Comparison of ENCODE assay signal across 7 mouse cellular contexts in the genomic region with DNA sequence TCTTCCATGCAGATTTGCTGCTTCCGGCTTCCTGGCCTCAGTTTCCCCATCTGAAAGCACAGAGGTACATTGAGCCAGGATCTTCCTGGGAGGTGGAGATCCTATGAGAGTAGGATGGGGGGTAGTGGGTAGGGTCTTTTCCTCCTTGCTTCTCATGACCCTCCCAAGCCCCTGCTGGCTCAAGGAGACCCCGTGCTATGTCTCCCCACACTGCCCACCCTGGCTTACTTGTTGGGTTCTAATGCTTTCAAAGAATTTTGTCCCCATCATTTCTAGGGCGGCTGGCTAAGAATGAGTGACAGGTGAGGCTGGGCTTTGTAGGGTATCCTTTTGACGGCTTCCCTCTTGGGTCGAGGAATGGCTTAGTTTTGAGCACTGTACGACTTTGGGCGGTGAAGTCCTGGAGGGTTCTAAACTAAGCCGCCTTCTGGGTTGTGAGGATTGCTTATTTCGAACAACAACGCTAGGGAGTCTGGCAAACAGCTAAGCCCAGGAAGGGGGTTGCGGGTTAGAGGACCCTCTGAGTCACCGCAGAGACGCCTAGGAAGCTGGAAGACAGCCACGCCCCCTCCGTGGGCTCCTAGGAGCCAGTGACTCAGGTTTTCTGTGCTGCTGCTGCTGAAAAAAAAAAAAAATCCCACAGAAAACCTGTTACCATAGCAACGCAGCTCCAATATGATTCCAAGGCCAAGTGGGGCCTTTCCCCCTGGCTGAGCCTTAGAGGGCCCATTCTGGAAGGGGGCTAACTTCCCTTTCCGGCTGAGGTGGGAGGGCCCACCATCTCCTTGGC. TPM values are rescaled to one million over a fixed set of nuclear protein-coding genes. Genes with fewer than 3 reads are reported as not detected.
A peak's percentile ranks its signal among the peaks of the same experiment; 100 is the strongest.
DNase-seq lines count a peak whose midpoint lies in the region; ATAC-seq and TF ChIP-seq lines count a peak whose summit lies in the region.

No protein-coding gene starts in this region.

- TF ChIP-seq EP300 in heart, postnatal 0 days (IDR thresholded peaks at IDR 0.05; ENCODE audit: low read depth) = no peak

- peak overlapping the region; percentile 68 for H3K4me3 ChIP-seq in heart, postnatal 0 days (ENCODE audit: low read depth, low read length)
- H3K4me3 ChIP-seq in limb, embryonic 11.5 days (ENCODE audit: low read depth, low read length) = peak overlapping the region; percentile 100

- DNase-seq in lung, postnatal 10 days = peak; percentile 34
- no peak for DNase-seq in lung, postnatal 36 days
- peak; percentile 67 for DNase-seq in c-Kit-positive CD71-negative TER-119-negative erythroid progenitor cells, embryonic 14.5 days (ENCODE audit: low read depth)
- DNase-seq in heart, postnatal 0 days (ENCODE audit: low spot score) = peak; percentile 42
- peak; percentile 40 for DNase-seq in limb, embryonic 11.5 days (ENCODE audit: low spot score)
- peak; percentile 80 to 87 for DNase-seq in right cerebral cortex, postnatal 10 days (ENCODE audit: low spot score in 2 of 2)
- DNase-seq in spleen, postnatal 14 days (ENCODE audit: low spot score in 2 of 2) = no peak

- H3K9ac ChIP-seq in heart, postnatal 0 days (replicated peaks; ENCODE audit: low read depth, low read length) = no peak overlapping the region
- H3K9ac ChIP-seq in limb, embryonic 11.5 days (ENCODE audit: low read length) = peak overlapping the region; percentile 24; the same call in 1 of the 2 replicates

- TF ChIP-seq CTCF in heart, postnatal 0 days (IDR thresholded peaks at IDR 0.05; ENCODE audit: low read depth) = no peak

- H3K4me2 ChIP-seq in heart, postnatal 0 days (ENCODE audit: low read depth, low read length) = peak overlapping the region; percentile 65
- peak overlapping the region; percentile 96 for H3K4me2 ChIP-seq in limb, embryonic 11.5 days (ENCODE audit: low read depth, severe bottlenecking)

- peaks cover 10% of the 10 kb centered on the region for H3K4me1 ChIP-seq in heart, postnatal 0 days (ENCODE audit: control insufficient read depth, insufficient read depth)
- peaks cover 19% of the 10 kb centered on the region for H3K4me1 ChIP-seq in limb, embryonic 11.5 days (ENCODE audit: control insufficient read depth, insufficient read depth, low read length)

- H3K27ac ChIP-seq in heart, postnatal 0 days (ENCODE audit: low read depth) = peak overlapping the region; percentile 82; the same call in 1 of the 2 replicates
- no peak overlapping the region for H3K27ac ChIP-seq in limb, embryonic 11.5 days (replicated peaks; ENCODE audit: low read depth, low read length)

- H3K36me3 ChIP-seq in heart, postnatal 0 days (replicated peaks; ENCODE audit: control insufficient read depth, insufficient read depth, low read length) = no peaks in the 10 kb centered on the region
- H3K36me3 ChIP-seq in limb, embryonic 11.5 days (ENCODE audit: control insufficient read depth, insufficient read depth, low read length) = peaks cover 11% of the 10 kb centered on the region

- no peaks in the 10 kb centered on the region for H3K9me3 ChIP-seq in heart, postnatal 0 days (replicated peaks; ENCODE audit: control insufficient read depth, low read length)
- no peaks in the 10 kb centered on the region for H3K9me3 ChIP-seq in limb, embryonic 11.5 days (ENCODE audit: control insufficient read depth, low read length)

- peaks cover 29% of the 10 kb centered on the region for H3K27me3 ChIP-seq in heart, postnatal 0 days (ENCODE audit: control insufficient read depth, insufficient read depth, low read length)
- no peaks in the 10 kb centered on the region for H3K27me3 ChIP-seq in limb, embryonic 11.5 days (ENCODE audit: control insufficient read depth, insufficient read depth, low read length)

- WGBS in heart, postnatal 0 days = 54% methylated on average over 17 of the region's 17 CpGs
- 66% methylated on average over 17 of the region's 17 CpGs for WGBS in limb, embryonic 11.5 days

- no peak for ATAC-seq in heart, postnatal 0 days (ENCODE audit: insufficient read depth, low read depth)
- ATAC-seq in limb, embryonic 11.5 days (ENCODE audit: insufficient number of reproducible peaks, low FRiP score, low TSS enrichment, low read depth) = no peak

RNA-seq across cellular contexts. Expression of a gene that starts 3.8 kb away (rescaled TPM):
- total RNA-seq in heart, postnatal 0 days (2014; rRNA removed; ENCODE audit: low replicate concordance) = 101 and 104 TPM in 2 replicates
- polyA plus RNA-seq in heart, postnatal 0 days (2015; fragmentation: Nextera tagmentation; extraction: Ambion mirVana) = 77.9 and 78.7 TPM in 2 replicates
- 678 and 708 TPM in 2 replicates for polyA plus RNA-seq in limb, embryonic 11.5 days (2014; fragmentation: Nextera tagmentation; extraction: Ambion mirVana)

RNA-seq across cellular contexts. Expression of a gene that starts 57.3 kb away (rescaled TPM):
- total RNA-seq in heart, postnatal 0 days (2014; rRNA removed; ENCODE audit: low replicate concordance) = 2,129 and 2,574 TPM in 2 replicates
- 4,473 and 4,544 TPM in 2 replicates for polyA plus RNA-seq in heart, postnatal 0 days (2015; fragmentation: Nextera tagmentation; extraction: Ambion mirVana)
- 16,455 and 16,911 TPM in 2 replicates for polyA plus RNA-seq in limb, embryonic 11.5 days (2014; fragmentation: Nextera tagmentation; extraction: Ambion mirVana)

Comparison
In these comparisons a context has a peak if more than half of its experiments do, and no peak if none do; other contexts are left out.
1. DNase-seq: peak in lung, postnatal 10 days (single experiment), c-Kit-positive CD71-negative TER-119-negative erythroid progenitor cells, embryonic 14.5 days (single experiment), heart, postnatal 0 days (single experiment), limb, embryonic 11.5 days (single experiment) and right cerebral cortex, postnatal 10 days (2 of 2); none in lung, postnatal 36 days (single experiment) and spleen, postnatal 14 days (0 of 2).